Mouse (Mus musculus): ENCODE data around the gene Naip1. TPM values are rescaled to one million over a fixed set of nuclear protein-coding genes. Genes with fewer than 3 reads are reported as not detected.

Gene Naip1
- polyA plus RNA-seq (2012; rRNA removed), result 0.01 TPM in 1 of 2 replicates, not detected in the other

DNA sequence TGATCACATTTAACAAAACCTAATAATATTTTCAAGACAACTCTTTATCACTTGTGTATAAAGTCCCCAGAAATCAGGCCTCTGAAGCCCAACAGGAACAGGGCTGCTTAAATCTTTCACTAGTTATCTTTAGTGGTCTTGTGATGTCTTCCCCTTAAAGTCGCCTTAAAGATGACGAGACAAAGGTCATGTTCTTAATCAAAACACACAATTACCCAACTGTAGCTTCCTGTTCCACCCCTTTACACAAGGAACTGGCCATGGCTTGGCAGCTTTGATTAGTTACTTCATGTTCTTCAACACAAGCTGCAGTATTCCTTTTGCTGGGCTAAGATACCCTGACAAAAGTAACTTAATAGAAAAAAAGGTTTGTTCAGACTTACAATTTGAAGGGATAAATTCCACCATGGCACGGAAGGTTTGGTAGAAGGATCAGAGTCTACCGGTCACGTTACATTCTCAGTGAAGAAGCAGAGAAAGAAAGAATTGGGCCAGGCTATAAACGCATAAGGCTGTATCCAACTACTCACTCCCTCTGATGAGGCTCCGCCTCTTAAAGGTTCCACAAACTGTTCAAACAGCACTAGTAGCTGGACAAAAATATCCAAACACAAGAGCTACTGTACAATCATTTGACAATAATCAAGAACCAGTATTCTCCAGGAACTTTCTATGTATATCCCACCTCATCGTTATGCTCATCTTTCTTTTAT, at the start of gene Naip1:
Gene Naip1, minus strand, starts transcription at position 455 of the 713 bp plus-strand sequence.

DNA sequence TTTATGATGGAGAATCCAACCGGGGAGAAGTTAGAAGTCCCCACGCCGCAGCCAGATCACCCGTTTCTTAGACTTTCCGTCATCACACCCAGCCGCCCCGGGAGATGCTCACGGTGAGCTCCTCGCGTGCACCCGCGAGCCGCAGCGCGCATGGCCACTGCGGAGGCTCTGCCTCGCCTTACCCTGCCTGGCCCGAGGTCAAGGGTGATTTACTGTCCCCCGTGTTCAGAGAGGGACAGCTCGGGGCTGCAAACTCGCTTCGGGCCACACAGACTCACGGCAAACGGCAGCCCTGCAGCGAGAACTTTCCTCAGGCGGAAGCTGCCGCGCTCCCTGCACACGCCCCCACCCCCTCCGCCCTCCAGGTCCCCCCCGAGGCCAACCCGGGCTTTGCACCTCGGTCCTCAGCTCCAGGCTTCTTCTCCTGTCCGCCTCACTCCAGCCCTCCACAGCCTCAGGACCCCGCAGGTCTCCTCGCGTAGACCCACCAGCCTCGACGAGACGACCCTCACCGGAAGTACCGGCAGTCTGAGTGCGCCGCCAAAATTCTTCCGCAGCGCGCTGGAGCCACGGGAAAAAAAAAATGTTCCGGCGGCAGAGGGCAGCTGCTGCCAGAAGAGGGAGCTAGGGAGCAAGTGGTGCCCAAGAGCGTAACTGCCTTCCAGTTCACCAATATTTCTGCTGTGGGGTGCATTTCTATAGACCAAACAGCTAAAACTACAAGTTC, 39.6 kb upstream of the Naip1 start, which contains the start of gene Gtf2h2:
Gene Gtf2h2, minus strand, starts transcription at position 519 of the 727 bp plus-strand sequence.

Other genes starting within 250 kb of the Naip1 start
- gene Naip5, start 206.5 kb downstream of the Naip1 start, polyA plus RNA-seq (2012; rRNA removed), result 0.78 and 1.0 TPM in 2 replicates
- gene Naip6, start 135.2 kb downstream of the Naip1 start, polyA plus RNA-seq (2012; rRNA removed), result 0.72 and 0.93 TPM in 2 replicates
- gene Gtf2h2, start 39.7 kb upstream of the Naip1 start, polyA plus RNA-seq (2012; rRNA removed), result 28.1 and 30.8 TPM in 2 replicates
- gene Ocln, start 99.8 kb upstream of the Naip1 start, polyA plus RNA-seq (2012; rRNA removed), result 3.0 and 3.3 TPM in 2 replicates
- 3.6 and 4.5 TPM in 2 replicates for gene Marveld2, start 164.1 kb upstream of the Naip1 start, polyA plus RNA-seq (2012; rRNA removed)
- 121 and 132 TPM in 2 replicates for gene Ak6, start 198.1 kb upstream of the Naip1 start, polyA plus RNA-seq (2012; rRNA removed)
- 8.9 and 10.1 TPM in 2 replicates for gene Rad17, start 198.2 kb upstream of the Naip1 start, polyA plus RNA-seq (2012; rRNA removed)
- 9.7 and 10.4 TPM in 2 replicates for gene Taf9, start 198.7 kb upstream of the Naip1 start, polyA plus RNA-seq (2012; rRNA removed)
- gene Ccdc125, start 216.8 kb upstream of the Naip1 start, polyA plus RNA-seq (2012; rRNA removed), result 4.3 TPM in 2 replicates

Data from liver, embryonic 14 days (tissue).